Mouse (Mus musculus) ES-Bruce4 (cell line): ENCODE measurements around the gene Plpp2.

Experiments used
- EP300 ChIP-seq: IDR thresholded peaks from 2 replicates; pipeline ENCODE4 v1.6.1; 2011; ENCODE audit warnings: low read depth, low read length; ENCODE audit not compliant: insufficient read depth
- POLR2A ChIP-seq: IDR thresholded peaks from one replicate; pipeline ENCODE4 v1.8.1; 2011; ENCODE audit warnings: low read length; ENCODE audit not compliant: insufficient read depth

DNA sequence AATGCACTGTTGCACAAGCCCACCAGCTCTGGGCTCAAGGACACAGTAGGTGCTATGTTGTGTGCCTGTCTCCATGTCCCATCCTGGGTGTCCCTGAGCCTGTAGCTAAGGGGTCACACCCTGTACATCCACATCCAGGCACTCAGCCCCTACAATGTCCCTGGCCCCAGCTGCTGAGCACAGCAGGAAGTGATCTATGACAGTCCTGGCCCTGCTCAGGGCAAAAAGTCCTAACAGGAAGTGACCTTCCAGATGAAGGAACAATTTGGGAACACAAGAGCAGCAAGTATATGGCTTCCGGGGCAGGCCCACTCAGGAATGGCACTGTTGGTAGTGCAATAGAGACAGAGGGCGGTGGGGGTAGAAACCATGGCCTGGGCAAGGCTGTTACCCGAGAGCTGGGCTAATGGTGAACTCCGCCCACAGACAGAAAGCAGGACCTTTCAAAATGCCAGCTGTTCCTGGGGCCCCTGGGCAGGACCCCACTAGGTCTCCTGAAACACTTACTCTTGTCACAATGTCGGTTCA is 13.6 kb upstream of the Plpp2 start:
- no peak for TF ChIP-seq POLR2A
- no peak for TF ChIP-seq EP300
